Mouse (Mus musculus) liver, adult (tissue): ENCODE results near the gene Eefsec.

Source experiments
- GATA4 ChIP-seq: IDR thresholded peaks from 2 replicates; pipeline ENCODE4 v1.6.1; 2014; ENCODE audit warnings: mild to moderate bottlenecking, low read length; ENCODE audit not compliant: insufficient replicate concordance

Gene Eefsec

DNA sequence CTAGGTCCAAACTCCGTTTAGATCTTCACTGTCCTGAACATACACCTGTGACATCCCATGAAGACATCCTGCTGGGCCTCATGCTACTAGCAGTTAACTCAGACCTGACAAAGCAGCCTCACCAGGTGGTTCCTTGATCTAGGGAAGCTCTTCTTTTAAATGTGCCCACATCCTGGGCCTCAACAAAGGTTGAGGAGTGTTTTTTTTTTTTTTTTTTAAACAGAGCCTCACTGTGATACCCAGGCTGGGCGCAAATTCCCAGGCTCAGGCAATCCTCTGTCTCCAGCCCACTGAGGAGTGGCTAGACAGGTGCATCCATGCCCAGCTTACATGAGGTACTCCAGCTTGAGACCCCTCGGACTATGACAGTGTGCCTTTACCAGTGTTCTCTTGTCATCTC lies 3.8 kb downstream of the Eefsec start:
- TF ChIP-seq GATA4, result no peak

DNA sequence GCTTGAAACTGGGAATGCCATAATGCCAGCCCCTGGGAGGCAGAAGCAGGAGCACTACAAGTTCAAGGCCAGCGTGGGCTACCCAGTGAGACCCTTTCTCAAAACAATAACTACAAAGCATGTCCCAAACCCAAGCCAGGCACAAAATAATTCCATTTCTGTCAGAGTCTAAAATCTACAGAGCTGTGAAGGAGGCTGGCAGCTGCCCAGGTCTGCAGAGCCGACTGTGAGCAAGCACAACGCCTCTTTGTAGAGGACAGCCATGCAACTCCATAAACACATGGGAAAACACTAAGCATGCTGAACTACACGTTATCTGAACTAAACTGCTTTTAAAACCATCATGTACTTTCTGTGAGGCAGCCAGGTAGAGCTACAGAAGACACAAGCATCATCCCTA lies 7.3 kb downstream of the Eefsec start:
- no peak for TF ChIP-seq GATA4

DNA sequence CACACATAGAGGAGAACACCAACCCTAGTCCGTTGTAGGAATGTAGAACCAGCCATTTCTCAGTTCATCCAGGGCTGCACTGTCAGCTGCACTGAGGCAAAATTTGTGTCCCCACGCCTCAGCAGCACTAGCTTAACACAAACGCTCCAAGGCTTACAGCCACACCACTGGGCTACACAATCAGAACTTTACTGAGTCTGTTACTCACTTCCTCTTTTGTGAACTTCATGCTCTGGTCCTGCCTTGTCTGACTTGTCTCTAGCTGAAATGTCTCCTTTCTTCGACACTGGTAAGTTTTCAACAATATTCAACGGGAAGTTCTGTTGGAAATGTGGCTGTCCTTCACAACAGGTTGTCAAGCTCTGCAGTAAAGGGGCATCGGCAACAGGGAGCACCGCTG lies 10.7 kb downstream of the Eefsec start:
- TF ChIP-seq GATA4, result no peak

DNA sequence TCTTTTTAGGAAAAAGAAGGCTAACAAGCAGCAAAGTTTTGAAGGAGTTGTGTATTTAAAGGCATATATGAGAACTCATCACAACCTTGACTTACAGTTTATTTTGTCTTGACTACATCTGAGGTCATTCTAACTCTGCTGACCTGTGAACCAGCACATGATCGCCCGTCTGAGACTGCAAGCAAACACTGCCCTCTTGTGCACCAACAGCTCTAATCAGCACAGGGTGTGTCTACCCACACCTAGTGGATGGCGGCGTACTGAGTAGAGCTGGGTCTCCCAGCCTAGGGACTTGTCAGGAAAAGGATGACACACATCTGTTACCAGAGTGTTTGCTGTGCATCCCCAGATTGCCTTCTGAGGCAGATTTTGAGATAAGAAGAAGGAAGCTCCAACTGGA lies 15.1 kb downstream of the Eefsec start:
- TF ChIP-seq GATA4, result no peak

DNA sequence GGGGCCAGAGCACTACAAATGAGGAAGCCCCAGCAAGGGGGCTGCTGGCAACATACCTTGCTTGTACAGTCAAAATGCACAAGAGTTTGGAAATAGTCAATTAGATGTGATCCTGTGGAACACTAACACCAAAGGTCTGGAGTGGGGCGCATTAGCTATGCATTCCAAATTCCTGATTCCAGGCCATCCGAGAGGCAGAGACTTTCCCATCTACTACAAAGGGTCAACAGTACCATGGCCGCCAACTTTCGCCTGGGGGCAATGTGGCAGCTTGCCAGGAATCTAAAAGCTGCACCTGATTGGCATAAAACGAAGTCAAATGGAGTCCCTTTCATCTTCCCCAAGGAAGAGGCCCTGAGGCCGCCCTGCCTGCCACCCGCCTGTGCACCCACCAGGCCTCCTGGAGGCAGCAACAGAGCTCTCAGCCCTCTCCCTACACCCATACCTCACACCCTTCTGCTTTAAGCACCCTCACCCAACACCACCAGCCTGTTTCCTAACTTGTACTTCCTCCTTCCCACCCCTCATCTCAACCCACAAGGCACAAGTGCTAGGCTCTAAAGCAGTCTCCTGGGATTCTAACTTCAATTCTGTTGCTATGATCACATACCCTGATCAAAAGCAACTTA lies 30.1 kb downstream of the Eefsec start:
- no peak for TF ChIP-seq GATA4

DNA sequence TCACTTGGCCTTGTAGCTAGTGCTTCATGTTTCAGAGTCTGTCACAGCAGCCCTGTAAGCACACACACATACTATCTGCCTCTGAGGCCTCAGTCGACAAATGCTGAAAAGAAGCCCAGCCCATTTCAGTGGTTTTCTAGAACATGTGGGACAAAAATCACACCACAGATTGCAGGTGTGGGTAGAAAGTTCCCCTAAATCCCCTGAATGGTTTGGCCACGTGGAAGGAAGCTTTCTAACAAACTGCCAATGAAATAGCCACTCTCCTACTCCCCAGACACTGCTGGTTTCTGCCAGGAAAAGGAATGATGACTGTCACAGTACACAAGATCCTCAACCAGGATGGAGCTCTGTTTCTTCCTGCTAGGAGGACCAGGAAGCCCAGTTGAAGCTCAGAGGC lies 33.7 kb downstream of the Eefsec start:
- TF ChIP-seq GATA4, result no peak

DNA sequence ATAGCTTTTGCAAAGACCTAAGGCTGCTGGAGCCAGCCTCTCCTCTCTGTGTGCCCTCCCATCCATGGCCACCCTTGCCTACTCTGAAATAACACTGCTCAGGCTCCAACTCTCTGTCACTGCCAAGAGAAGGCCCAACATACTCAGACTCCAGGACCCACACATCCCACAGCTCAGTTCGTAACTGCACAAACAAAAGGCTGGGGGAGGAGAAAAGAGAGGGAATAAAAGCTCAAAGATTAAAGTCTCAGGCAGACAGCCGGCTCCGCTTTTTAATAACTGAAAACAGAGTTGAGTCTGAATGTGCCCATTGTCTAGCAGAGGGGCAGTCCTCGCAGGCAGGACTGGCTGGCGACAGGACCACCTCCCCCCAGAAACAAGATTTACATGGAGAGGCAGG lies 36.8 kb downstream of the Eefsec start:
- TF ChIP-seq GATA4, result no peak

DNA sequence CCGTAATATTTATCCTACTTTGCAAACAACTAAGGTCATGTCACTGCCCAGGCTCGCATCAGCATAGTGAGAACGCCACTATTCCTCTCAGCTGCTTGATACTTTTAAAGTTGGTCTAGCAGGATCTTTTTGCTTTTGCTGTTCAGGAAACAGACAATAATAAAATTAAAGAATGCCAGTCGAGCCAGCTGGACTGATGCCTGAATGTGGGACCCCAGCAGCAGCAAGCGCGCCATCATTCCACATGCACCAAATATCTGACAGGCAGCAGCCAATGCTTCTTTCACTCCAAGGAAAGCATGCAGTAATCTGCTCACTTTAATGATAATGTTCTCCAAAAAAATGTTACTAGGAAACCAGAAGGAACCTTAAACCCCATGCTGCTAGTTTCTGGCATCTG lies 45.9 kb downstream of the Eefsec start:
- TF ChIP-seq GATA4, result no peak

DNA sequence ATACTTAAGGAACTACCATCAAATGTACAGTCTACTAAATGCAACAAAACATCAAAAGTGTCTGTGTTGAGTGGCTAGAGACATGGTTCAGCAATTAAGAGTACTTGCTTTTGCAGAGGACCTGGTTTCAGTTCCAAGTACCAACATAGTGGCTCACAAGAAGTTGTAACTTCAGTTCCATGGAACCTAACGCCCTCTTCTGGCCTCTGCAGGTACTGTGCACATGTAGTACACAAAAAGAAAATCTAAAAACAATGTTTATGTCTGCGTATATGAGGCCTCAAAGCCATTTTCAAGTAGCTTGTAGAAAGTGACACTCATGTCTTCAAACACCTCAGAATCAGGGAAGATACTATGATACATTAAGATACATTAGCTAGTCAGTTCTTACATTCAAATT lies 48.4 kb downstream of the Eefsec start:
- no peak for TF ChIP-seq GATA4

DNA sequence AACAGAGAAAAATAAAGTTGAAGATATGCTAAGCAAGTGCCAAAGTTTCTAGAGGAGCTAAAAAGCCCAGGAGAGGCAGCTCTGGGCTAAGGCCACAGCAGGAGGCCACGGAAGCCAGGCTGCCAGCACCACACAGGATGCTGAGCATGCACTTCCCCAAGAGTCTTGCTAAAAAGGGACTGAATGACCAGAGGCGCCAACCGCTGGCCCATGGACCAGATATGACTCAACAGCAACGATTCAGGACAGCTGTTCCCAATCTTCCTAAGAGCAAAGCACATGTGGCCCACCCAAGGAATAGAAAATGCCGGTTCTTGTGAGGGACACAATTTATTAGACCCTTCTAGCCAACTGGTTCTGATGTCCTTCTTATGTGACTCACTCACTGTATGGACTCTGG lies 57.4 kb downstream of the Eefsec start:
- no peak for TF ChIP-seq GATA4

DNA sequence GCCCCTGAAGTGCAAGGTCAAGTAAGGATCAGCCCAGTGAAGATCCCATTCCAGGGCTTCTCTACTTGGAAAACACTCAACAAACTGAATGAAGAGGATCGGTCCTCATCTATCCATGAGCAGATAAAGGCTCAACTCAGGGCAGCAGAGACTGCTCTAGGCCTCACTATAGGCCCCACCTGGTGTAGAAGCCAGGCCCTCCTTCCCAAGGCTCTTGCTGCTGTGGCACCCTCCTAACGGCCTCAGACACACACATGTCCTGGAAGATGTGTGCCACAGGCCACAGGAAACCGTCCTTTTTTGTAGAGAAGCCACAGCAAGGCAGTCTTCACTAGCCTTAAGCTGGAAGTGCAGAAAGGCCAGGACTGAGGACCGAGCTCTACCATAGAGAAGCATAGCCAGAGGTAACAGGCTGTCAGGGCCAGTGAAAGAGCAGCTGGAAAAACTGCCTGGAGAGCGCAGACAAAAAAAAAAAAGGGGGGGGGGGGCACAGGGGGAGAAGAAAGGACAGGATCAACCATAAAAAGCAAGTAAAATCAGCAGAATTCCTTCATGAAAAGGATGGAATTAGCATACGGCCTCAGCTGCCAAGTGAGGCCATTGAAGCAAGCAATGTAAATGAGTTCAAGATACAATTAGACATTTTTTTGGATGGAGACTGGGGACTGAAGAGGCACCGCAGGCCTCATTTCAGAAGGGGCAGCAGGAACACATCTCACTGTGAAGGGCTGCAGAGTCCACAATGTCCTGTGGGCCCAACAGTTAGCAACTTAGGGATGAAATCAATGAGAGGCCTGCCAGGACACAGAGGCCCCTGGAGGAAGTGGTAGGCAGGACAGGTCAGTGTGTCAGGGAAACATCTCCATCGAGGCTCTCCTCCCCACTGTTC lies 58.3 kb downstream of the Eefsec start:
- TF ChIP-seq GATA4, result no peak

DNA sequence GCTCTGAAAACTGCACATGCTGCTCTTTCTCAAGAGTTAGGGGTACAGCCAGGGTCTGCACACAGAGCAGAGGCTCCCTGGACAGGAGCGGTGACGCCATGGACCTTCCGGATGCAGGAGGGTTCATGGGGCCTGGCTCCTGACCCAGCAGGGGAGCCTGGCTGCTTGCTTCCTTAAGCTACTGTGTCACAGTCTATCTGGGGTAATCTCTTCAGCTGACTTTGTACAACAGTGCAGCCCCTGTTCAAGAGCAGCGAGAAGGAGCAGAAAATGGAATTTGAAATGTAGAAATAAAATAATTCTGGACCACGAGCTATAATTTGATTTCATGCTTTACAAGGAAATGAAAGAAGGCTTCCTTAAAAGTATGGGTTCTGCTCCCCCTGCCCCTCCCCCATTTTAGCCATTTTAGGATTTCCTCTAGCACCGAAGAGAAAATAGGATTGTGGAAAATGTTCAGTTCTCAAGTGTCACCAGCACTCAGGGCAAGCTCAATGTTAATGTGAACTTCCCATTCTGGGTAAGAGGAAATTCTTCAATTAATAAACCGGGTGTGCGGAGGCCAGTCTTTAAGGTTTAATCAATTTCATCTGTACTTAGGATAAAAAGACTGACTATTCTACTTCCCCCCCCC lies 61.8 kb downstream of the Eefsec start:
- no peak for TF ChIP-seq GATA4

DNA sequence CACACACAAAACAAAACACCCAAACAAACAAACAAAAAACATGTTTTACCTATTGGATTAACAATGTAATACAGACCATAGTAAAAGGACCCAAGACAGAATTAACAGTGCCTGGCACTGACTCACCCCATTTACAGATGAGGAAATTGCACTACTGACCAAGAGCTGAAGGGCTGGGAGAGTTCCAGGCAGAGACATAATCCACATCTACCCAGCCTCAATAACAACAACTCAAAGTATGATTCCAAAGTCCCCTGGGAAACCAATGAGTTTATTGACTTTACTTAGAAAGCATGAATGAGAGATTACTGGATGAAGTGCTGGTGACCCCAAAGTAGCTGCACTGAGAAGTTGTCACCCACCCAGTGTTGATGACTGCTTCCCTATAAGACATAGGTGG lies 62.6 kb downstream of the Eefsec start:
- no peak for TF ChIP-seq GATA4

DNA sequence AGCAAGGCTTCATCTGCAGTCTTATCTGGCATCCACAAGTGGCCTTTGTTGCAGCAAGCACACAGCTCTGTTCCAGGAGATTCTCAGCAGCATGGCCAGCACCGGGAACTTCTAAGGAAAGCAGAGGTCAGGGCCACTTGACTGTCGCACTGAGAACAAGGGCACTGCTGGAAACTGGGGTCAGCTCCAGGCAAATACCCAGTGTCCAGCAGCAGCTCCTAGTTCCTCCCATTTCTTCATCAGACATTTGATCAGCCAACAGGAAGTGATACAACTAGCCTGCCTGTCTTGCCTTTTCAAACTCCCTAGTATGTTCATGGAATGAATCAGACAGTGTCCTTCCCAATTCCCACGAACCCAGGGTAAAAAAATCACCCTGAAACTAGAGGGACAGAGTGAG lies 66.6 kb downstream of the Eefsec start:
- no peak for TF ChIP-seq GATA4

DNA sequence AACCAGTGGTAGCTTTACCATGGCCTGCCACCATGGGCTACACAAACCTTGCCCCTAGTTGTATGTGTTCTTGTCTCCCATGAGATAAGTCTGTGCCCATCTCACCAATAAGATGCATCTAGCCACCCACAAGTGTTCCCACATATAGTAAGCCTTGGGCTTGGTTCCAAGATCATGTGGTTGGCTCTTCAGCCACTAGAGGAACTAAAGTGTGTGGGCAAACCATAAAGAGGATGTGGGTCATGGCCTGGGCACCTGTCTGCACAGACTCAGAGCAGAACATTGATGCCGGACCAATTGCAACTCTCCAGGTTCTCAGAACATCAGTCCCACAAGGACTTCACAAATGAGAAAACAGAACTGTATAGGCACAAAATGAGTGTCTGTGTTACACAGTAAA lies 67.5 kb downstream of the Eefsec start:
- TF ChIP-seq GATA4, result no peak

DNA sequence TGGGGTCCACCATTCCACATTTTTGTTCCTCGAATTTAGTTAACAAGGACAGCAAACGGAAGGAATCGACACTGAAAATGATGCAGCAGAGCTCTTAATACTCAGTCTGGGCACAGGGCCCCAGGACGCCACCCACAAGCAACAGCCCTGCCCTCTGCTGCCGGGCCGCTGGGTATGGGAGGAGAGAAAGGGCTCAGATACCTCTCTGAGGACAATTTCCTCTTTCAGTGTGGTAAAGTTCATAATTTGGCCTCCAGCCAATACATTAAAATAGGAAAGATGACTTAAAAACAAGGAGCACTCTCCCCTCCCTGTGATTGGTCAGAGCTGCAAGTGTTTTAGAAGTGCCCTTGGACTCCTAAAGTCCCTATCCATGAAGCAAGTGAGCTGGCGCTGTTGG lies 72.1 kb downstream of the Eefsec start:
- TF ChIP-seq GATA4, result no peak
